Mouse (Mus musculus) MN1 (cell line): ENCODE measurements around the gene Psmc4.
A peak's percentile ranks its signal among the peaks of the same experiment; 100 is the strongest.

ENCODE experiments used
- DNase-seq: peaks from one replicate; pipeline ENCODE4 v3.0.0-alpha.2; 2016; ENCODE audit warnings: low spot score

Psmc4 gene

GRCm38 (mm10) chr7:28049476-28050409 lies at the start of gene Psmc4:
Psmc4 (minus strand) TSS chr7:28050101.
- peak; percentile 98 for DNase-seq

DNA sequence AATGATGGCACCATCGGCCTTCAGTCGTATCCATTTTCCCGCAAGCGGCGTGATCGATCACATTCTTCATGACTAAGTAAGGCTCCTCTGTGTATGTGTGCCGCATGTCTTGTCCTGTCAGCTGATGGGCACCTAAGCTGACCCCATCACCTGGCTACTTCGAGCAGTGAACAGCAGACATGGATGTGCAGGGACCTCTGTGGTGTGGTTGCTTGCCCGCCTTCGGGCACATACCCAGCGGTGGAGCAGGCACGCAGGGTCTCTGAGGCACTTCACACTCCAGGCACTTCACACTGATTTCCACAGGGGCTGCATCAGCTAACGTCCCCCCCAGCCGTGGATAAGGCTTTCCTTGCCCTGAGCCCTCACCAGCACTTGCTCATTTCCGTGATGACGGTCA lies 49.2 kb upstream of the Psmc4 start:
- no peak for DNase-seq

GRCm38 (mm10) chr7:28093541-28093940 lies 43.6 kb upstream of the Psmc4 start:
- DNase-seq = no peak

- no peak for DNase-seq
These were observed 36.3 kb upstream of the Psmc4 start for GRCm38 (mm10) chr7:28086236-28086635.

GRCm38 (mm10) chr7:28084215-28084614 lies 34.3 kb upstream of the Psmc4 start:
- DNase-seq = no peak

GRCm38 (mm10) chr7:28070531-28071298 lies 20.8 kb upstream of the Psmc4 start, which contains the start of gene Fcgbp:
Fcgbp (plus strand) TSS chr7:28071236.
- DNase-seq = no peak

GRCm38 (mm10) chr7:28069546-28070172 lies 19.8 kb upstream of the Psmc4 start:
- no peak for DNase-seq

- DNase-seq = no peak
These were observed 18.8 kb upstream of the Psmc4 start for GRCm38 (mm10) chr7:28068661-28069060.

GRCm38 (mm10) chr7:28059972-28060371 lies 10.1 kb upstream of the Psmc4 start:
- DNase-seq = no peak

DNA sequence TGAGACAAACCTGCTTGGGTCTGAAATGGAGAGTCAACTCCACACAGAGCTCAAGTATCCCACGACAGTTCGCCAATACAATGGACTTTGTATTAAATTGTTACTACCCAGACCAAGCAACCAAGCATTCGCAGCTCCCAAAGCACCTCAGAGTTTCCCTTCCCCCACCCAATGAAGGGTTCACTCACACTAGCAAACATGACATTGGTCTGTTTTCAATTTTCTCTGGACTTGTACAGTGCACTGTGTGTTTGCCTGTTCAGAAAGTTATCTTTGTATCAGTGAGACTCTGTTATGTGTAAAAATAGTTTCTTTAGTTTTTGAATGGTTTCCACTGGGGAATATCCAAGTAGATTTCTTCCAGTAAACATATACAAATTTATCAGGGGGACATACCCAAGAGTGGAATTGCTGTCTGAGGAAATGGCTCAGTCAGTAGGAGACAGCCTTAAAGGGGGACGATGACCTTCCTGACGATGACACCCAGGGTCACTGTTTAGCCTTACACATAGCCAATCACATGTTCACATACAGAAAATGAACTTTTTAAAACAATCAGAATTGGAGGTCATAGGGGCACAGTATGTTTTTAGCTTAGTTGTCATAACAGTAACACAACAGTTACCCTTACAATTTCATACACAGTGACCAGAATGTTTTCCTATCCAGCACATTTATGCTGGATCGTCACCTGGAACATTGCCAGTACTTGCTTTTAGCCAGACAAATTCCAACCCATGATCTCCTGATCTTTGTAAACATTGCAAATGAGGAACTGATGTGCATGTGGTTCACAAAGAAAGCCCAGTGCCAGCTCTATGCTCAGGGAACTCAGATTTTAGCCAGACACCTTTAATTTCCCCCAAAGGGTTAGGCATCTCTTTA lies 3.4 kb upstream of the Psmc4 start:
- DNase-seq = peak; percentile 8

- no peak for DNase-seq
These were observed 683 bp upstream of the Psmc4 start for GRCm38 (mm10) chr7:28050584-28050983.

GRCm38 (mm10) chr7:28044524-28044923 lies 5.4 kb downstream of the Psmc4 start:
- no peak for DNase-seq

DNA sequence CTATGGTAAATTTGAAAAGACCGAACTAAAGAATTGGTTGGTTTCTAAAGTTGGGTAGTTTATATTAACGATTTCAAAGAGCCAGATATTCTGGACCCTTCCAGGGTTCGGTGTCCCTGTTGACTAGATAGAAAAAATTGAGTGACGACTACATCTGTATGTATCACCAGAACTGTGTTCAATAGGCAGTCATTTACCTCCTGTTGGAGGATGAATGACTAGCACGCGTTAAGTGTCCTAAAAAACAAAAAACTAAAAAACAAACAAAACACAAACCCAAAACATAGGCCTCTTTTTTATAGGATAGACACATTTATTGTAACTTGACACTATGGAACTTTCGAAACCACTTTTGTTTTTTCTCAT lies 35.5 kb downstream of the Psmc4 start:
- DNase-seq = peak; percentile 22

DNA sequence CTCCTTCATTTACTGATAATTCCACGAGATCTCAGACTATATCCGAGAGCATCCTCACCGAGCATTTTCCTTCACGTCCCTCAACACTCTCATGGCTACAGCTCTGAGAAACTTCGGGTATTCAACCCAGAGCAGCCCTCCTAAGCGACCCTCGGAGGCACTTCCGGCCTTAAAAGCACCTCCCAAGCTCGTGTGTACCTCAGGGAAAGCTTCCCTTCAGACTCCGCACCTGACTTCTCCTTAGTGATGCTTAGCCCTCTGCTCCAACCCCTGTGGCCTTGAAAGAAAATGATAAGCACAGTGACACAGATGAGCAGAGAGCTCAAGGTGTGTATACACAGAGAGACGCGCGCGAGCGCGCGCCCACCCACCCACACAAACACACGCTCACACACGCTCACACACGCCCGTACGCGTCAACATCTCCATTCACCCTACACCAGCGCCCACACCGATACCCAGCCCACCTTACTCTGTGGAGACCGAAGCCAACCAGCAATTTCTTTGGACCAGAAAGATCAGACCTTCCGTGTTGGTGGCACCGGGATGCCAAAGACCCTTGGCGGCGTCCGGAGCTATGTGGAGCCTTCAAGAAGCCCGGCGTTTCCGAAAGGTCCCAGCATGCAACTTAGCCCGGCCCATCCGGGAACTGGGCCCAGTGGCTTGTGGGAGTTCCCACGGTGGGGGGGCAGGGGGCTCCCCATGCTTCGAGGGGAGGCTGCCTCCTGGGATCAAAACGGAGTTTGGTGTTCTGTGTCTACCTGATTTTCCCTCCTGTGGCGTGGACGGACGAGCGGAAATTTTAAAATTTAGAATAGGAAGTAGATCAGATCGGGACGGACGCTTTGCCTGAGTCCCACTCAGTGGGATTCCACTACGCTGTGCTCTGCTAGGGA lies 36.1 kb downstream of the Psmc4 start, which contains the start of gene Zfp850:
Zfp850 (minus strand) TSS at position 567 of the 896 bp plus-strand sequence.
- peak; percentile 71 for DNase-seq

DNA sequence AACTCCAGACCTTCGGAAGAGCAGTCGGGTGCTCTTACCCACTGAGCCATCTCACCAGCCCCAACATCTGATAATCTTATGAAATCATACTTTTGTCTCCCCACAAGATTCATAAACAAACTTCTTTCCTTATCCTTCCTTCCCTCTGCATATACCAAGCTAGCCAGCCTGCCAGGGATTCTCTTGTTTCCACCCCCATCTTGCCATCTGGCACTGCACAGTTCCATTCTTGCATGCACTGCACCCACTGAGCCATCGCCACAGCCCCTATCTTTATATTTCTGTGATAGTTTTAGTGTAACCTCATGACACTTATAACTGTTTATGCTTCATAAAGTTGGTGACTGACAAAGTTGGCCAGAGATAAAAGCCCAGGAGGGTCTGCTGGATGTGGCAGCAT lies 39.6 kb downstream of the Psmc4 start:
- no peak for DNase-seq
